Mouse (Mus musculus) liver, embryonic 14.5 days (tissue): Measurements from ENCODE around the gene 1700037H04Rik. TPM values are rescaled to one million over a fixed set of nuclear protein-coding genes. Genes with fewer than 3 reads are reported as not detected.
A peak's percentile ranks its signal among the peaks of the same experiment; 100 is the strongest.

Experiments used
- ATAC-seq: fragments of 200-750 bp; cut with Nextera tagmentation; 2 replicates; pipeline ENCODE4 v1.8.0; 2017; ENCODE audit warnings: moderate number of reproducible peaks, mild to moderate bottlenecking, moderate library complexity; ENCODE audit not compliant: insufficient read depth
- DNase-seq, 3 experiments: peaks; one replicate each; pipeline ENCODE4 v3.0.0-alpha.2; 2012 to 2013; ENCODE audit warnings: low read depth in 3 of 3, low spot score in 3 of 3
- H3K27ac ChIP-seq: fragments of 300-500 bp; sonication (generic); 2 replicates; pipeline ENCODE4 v1.5.1; 2014; ENCODE audit warnings: moderate library complexity, mild to moderate bottlenecking, control low read depth, inconsistent platforms
- H3K27me3 ChIP-seq: fragments of 300-500 bp; sonication (generic); 2 replicates; pipeline ENCODE4 v1.6.1; 2014; ENCODE audit warnings: mild to moderate bottlenecking, low read length, moderate library complexity; ENCODE audit not compliant: control insufficient read depth, insufficient read depth
- H3K36me3 ChIP-seq: fragments of 300-500 bp; sonication (generic); replicated peaks from 2 replicates; pipeline ENCODE4 v1.6.1; 2014; ENCODE audit warnings: low read depth; ENCODE audit not compliant: control insufficient read depth, insufficient read depth
- H3K4me1 ChIP-seq, 2 experiments: fragments of 200-500 bp in 1 of 2; fragments of 300-500 bp in 1 of 2; sonication (generic) in 1 of 2; replicated peaks; 2 replicates each; pipeline ENCODE4 v1.6.1; 2012 to 2014; ENCODE audit warnings: antibody characterized with exemption in 1 of 2, inconsistent platforms in 1 of 2, low read length in 1 of 2; ENCODE audit not compliant: control insufficient read depth in 2 of 2, insufficient read depth in 2 of 2
- H3K4me2 ChIP-seq: fragments of 300-500 bp; sonication (generic); 2 replicates; pipeline ENCODE4 v1.6.1; 2014; ENCODE audit warnings: low read depth, mild to moderate bottlenecking, control low read depth, moderate library complexity
- H3K4me3 ChIP-seq, 2 experiments: fragments of 200-500 bp in 1 of 2; fragments of 300-500 bp in 1 of 2; sonication (generic) in 1 of 2; 2 replicates each; pipeline ENCODE4 v1.5.1; 2012 to 2014; ENCODE audit warnings: low read depth in 2 of 2, low read length in 2 of 2, mild to moderate bottlenecking in 2 of 2, control low read depth in 1 of 2, inconsistent platforms in 1 of 2, moderate library complexity in 1 of 2; ENCODE audit not compliant: insufficient read depth in 1 of 2
- H3K9ac ChIP-seq: fragments of 300-500 bp; sonication (generic); replicated peaks from 2 replicates; pipeline ENCODE4 v1.6.1; 2014; ENCODE audit warnings: mild to moderate bottlenecking, control low read depth, moderate library complexity
- H3K9me3 ChIP-seq: fragments of 300-500 bp; sonication (generic); 2 replicates; pipeline ENCODE4 v1.6.1; 2016; ENCODE audit warnings: low read length, mixed read lengths; ENCODE audit not compliant: control insufficient read depth
- CTCF ChIP-seq: IDR thresholded peaks from 2 replicates; pipeline ENCODE4 v1.5.1; 2016; ENCODE audit warnings: antibody characterized with exemption, low read depth, control low read depth
- EP300 ChIP-seq: IDR thresholded peaks from 2 replicates; pipeline ENCODE4 v1.6.1; 2016; ENCODE audit warnings: antibody characterized with exemption, low read depth
- WGBS: fragments of 180-500 bp; shearing (Covaris S2); extraction: QIAGEN DNeasy Blood & Tissue Kit; methylation state at CpG from one replicate; pipeline ENCODE4 v1.1.7; 2014; ENCODE audit not compliant: insufficient replicate concordance; 5-methylcytosine and 5-hydroxymethylcytosine counted together
- polyA plus RNA-seq, 2 experiments: library from polyadenylated mRNA; depleted of rRNA in 1 of 2; stranded (reverse) in 1 of 2; unstranded in 1 of 2; fragments of >200 nt; fragmentation: Nextera tagmentation in 1 of 2; extraction: Ambion mirVana in 1 of 2; gene quantifications; 2 replicates each; pipeline versions ENCODE4 v1.2.1 to v1.2.3; 2012 to 2014

Gene 1700037H04Rik
- polyA plus RNA-seq, 2 experiments = 105 to 129 TPM

GRCm38 (mm10) chr2:131159491-131159910 is 380 bp downstream of the 1700037H04Rik start:
- H3K27ac ChIP-seq = peak overlapping the region; percentile 92
- WGBS = under 1% methylated on average over 18 of the region's 18 CpGs
- peaks cover 10% of the 10 kb centered on the region for H3K36me3 ChIP-seq
- no peaks in the 10 kb centered on the region for H3K27me3 ChIP-seq
- no peaks in the 10 kb centered on the region for H3K9me3 ChIP-seq
- peak overlapping the region; percentile 100 for H3K4me2 ChIP-seq
- peak overlapping the region; percentile 78 to 82 for H3K4me3 ChIP-seq
- ATAC-seq (peak; percentile 85), DNase-seq (peak; percentile 77)
- H3K4me1 ChIP-seq = peaks cover 14 to 16% of the 10 kb centered on the region in 2 experiments
- TF ChIP-seq EP300 (peak; percentile 50), CTCF (no peak)
- H3K9ac ChIP-seq = peak overlapping the region; percentile 91

GRCm38 (mm10) chr2:131156987-131157386 is 2.9 kb downstream of the 1700037H04Rik start:
- peak overlapping the region; percentile 7; the same call in 1 of the 2 replicates for H3K4me2 ChIP-seq
- ATAC-seq = no peak
- H3K27ac ChIP-seq = no peak overlapping the region
- DNase-seq = no peak
- TF ChIP-seq EP300 = no peak
- no peak for TF ChIP-seq CTCF
- no peak overlapping the region for H3K4me3 ChIP-seq
- no peaks in the 10 kb centered on the region for H3K9me3 ChIP-seq
- H3K4me1 ChIP-seq = peaks cover 26 to 34% of the 10 kb centered on the region in 2 experiments
- H3K27me3 ChIP-seq = no peaks in the 10 kb centered on the region
- no peak overlapping the region for H3K9ac ChIP-seq
- WGBS = 88% methylated on average over 7 of the region's 7 CpGs
- H3K36me3 ChIP-seq = peaks cover 20% of the 10 kb centered on the region

GRCm38 (mm10) chr2:131154036-131154435 is 5.8 kb downstream of the 1700037H04Rik start:
- TF ChIP-seq CTCF (no peak), EP300 (no peak)
- no peak overlapping the region for H3K4me2 ChIP-seq
- peaks cover 28 to 35% of the 10 kb centered on the region in 2 experiments for H3K4me1 ChIP-seq
- H3K36me3 ChIP-seq = peaks cover 48% of the 10 kb centered on the region
- H3K27ac ChIP-seq = no peak overlapping the region
- H3K9me3 ChIP-seq = no peaks in the 10 kb centered on the region
- H3K27me3 ChIP-seq = no peaks in the 10 kb centered on the region
- H3K4me3 ChIP-seq = no peak overlapping the region
- DNase-seq = no peak
- 81% methylated on average over 4 of the region's 4 CpGs for WGBS
- ATAC-seq = no peak
- H3K9ac ChIP-seq = no peak overlapping the region

DNA sequence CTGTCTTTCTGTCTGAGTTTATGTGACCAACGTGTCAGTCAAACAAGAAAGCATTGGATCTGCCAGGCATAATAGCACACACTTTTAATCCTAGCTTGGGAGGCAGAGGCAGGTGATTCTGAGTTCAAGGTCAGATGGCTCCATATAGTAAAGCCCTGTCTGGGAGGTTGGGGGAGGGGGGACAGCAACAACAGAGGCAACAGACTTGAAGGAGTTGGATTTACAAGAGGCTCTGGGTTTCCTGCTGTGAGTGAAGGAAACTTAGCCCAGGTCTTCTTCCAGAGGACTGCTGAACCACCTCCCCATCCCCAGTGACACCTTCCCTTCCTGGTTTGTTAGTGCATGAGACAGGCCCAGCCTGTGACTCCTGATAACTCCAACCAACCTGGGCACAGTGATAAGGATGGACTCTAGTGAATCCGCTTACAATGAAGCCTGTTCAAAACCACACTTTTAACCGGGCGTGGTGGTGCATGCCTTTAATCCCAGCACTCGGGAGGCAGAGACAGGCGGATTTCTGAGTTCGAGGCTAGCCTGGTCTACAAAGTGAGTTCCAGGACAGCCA is 7.6 kb downstream of the 1700037H04Rik start:
- peaks cover 66% of the 10 kb centered on the region for H3K36me3 ChIP-seq
- no peaks in the 10 kb centered on the region for H3K9me3 ChIP-seq
- H3K9ac ChIP-seq = peak overlapping the region; percentile 31
- peak; percentile 80 to 86 (median 81) for DNase-seq
- no peaks in the 10 kb centered on the region for H3K27me3 ChIP-seq
- peak; percentile 93 for ATAC-seq
- H3K4me2 ChIP-seq = peak overlapping the region; percentile 53
- whole genome bisulfite sequencing = 37% methylated on average over 7 of the region's 7 CpGs
- H3K27ac ChIP-seq = peak overlapping the region; percentile 81
- H3K4me3 ChIP-seq = no peak overlapping the region
- H3K4me1 ChIP-seq = peaks cover 20 to 26% of the 10 kb centered on the region in 2 experiments
- TF ChIP-seq EP300 (peak; percentile 92), CTCF (no peak)

GRCm38 (mm10) chr2:131149254-131149578 is 10.7 kb downstream of the 1700037H04Rik start:
- ATAC-seq (no peak), DNase-seq (no peak)
- no peaks in the 10 kb centered on the region for H3K27me3 ChIP-seq
- H3K4me2 ChIP-seq = no peak overlapping the region
- no peak overlapping the region for H3K9ac ChIP-seq
- 89% methylated on average over 3 of the region's 3 CpGs for WGBS
- H3K36me3 ChIP-seq = peaks cover 83% of the 10 kb centered on the region
- TF ChIP-seq EP300 (no peak), CTCF (no peak)
- no peak overlapping the region for H3K4me3 ChIP-seq
- H3K27ac ChIP-seq = no peak overlapping the region
- peaks cover 17 to 24% of the 10 kb centered on the region in 2 experiments for H3K4me1 ChIP-seq
- H3K9me3 ChIP-seq = no peaks in the 10 kb centered on the region
